Mouse (Mus musculus) intestine, embryonic 16.5 days (tissue): ENCODE data around the gene Nabp2. TPM values are rescaled to one million over a fixed set of nuclear protein-coding genes. Genes with fewer than 3 reads are reported as not detected.

ENCODE experiments used
- ATAC-seq: fragments of 200-750 bp; cut with Nextera tagmentation; 2 replicates; pipeline ENCODE4 v1.8.0; 2017; ENCODE audit warnings: moderate TSS enrichment, moderate library complexity
- H3K27ac ChIP-seq: fragments of 300-500 bp; sonication (generic); 2 replicates; pipeline ENCODE4 v1.5.1; 2014; ENCODE audit warnings: mild to moderate bottlenecking, low read length
- H3K27me3 ChIP-seq: fragments of 300-500 bp; sonication (generic); replicated peaks from 2 replicates; pipeline ENCODE4 v1.6.1; 2014; ENCODE audit warnings: low read length, control low read depth, mixed read lengths; ENCODE audit not compliant: control insufficient read depth, insufficient read depth
- H3K36me3 ChIP-seq: fragments of 300-500 bp; sonication (generic); 2 replicates; pipeline ENCODE4 v1.6.1; 2014; ENCODE audit warnings: low read length, control low read depth; ENCODE audit not compliant: control insufficient read depth, insufficient read depth
- H3K4me1 ChIP-seq: fragments of 300-500 bp; sonication (generic); 2 replicates; pipeline ENCODE4 v1.6.1; 2014; ENCODE audit warnings: low read length, control low read depth, mixed read lengths; ENCODE audit not compliant: control insufficient read depth, insufficient read depth
- H3K4me2 ChIP-seq: fragments of 300-500 bp; sonication (generic); 2 replicates; pipeline ENCODE4 v1.6.1; 2014; ENCODE audit warnings: low read depth, low read length, control low read depth
- H3K4me3 ChIP-seq: fragments of 300-500 bp; sonication (generic); 2 replicates; pipeline ENCODE4 v1.5.1; 2014; ENCODE audit warnings: mild to moderate bottlenecking, low read length
- H3K9ac ChIP-seq: fragments of 300-500 bp; sonication (generic); 2 replicates; pipeline ENCODE4 v1.6.1; 2014; ENCODE audit warnings: low read depth, low read length
- H3K9me3 ChIP-seq: fragments of 300-500 bp; sonication (generic); 2 replicates; pipeline ENCODE4 v1.6.1; 2016; ENCODE audit warnings: low read length, control low read depth; ENCODE audit not compliant: control insufficient read depth
- WGBS: fragments of 180-500 bp; shearing (Covaris S2); extraction: QIAGEN DNeasy Blood & Tissue Kit; methylation state at CpG from one replicate; pipeline ENCODE4 v1.1.7; 2014; 5-methylcytosine and 5-hydroxymethylcytosine counted together
- polyA plus RNA-seq: library from polyadenylated mRNA; unstranded; fragments of >200 nt; fragmentation: Nextera tagmentation; extraction: Ambion mirVana; gene quantifications from 2 replicates; pipeline ENCODE4 v1.2.1, GENCODE M21; 2015

The Nabp2 gene
- polyA plus RNA-seq, 1 experiment from 2014 or later, result 104 TPM

DNA sequence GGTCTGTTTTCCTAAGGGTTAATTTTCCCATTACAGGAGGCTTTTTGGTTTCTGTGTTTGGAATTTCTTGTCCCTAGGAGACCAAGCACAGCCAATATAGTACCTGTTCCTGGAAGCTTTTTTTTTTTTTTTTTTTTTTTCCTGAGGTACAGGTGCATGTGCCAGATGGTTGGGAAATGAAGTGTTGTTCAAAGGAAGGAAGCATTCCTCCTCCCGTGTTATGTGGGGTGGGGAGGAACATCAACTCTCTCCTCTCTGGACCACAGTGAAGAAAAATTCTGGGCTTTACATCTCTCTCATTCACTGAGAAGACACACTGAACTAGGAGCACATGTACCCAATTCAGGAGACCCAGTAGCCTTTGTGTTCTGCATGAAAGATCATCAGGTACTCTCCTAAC, 1.8 kb upstream of the Nabp2 start:
- H3K36me3 ChIP-seq, result peaks cover 4% of the 10 kb centered on the region; the same call in 1 of the 2 replicates
- H3K4me3 ChIP-seq, result peak overlapping the region; percentile 95; the same call in 1 of the 2 replicates

DNA sequence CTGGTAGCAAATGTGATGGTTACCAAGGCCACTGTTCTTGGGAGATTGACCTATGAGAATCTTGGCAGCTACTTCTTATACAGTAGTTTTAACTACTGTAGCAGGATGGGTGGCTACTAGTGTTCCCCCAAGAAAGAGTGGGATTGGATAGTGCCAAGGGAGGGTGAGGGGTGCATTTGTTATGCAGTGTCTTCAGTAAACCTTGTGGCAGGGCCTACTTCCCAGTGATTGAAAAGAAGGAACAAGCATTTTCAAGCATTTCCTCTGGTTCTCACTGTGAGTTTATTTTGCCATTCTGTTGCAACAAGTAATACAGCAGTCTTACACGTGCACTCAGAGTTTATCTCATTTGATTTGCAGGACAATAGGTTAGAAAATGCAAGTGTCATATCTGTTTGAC, 1.3 kb upstream of the Nabp2 start:
- Histone ChIP-seq H3K9me3 (no peaks in the 10 kb centered on the region), H3K36me3 (peaks cover 4% of the 10 kb centered on the region; the same call in 1 of the 2 replicates), H3K4me3 (peak overlapping the region; percentile 95), H3K27ac (peak overlapping the region; percentile 97), H3K27me3 (no peaks in the 10 kb centered on the region), H3K4me1 (peaks cover 38% of the 10 kb centered on the region), H3K4me2 (peak overlapping the region; percentile 93), H3K9ac (peak overlapping the region; percentile 92)
- ATAC-seq, result no peak
- 17% methylated on average over 1 of the region's 1 CpGs for WGBS

More for the DNA sequence above, 1.8 kb upstream of the Nabp2 start:
- H3K9ac ChIP-seq, result 0 out of 2 replicates have a peak overlapping the region, but pooled peaks have one; percentile 92
- H3K9me3 ChIP-seq, result no peaks in the 10 kb centered on the region
- no peak for ATAC-seq
- peaks cover 38% of the 10 kb centered on the region for H3K4me1 ChIP-seq
- H3K27ac ChIP-seq, result peak overlapping the region; percentile 76; the same call in 1 of the 2 replicates
- peak overlapping the region; percentile 93 for H3K4me2 ChIP-seq
- WGBS, result 52% methylated on average over 1 of the region's 1 CpGs
- no peaks in the 10 kb centered on the region for H3K27me3 ChIP-seq

DNA sequence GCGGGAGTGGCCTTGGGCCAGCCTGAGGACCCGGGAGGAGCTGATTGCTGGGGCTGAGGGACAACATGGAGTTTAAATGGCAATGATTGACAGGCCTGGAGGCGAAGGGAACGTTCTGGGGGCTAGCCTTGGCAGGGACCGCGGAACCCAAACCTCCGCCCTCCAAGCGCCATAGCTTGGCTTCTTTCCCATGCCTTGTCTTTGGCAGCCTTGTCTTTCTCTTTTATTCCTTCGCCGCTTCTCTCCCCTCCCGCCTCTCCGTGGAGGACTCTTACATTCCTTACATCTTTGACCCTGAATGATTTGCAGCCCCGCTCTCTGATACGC, 726 bp upstream of the Nabp2 start:
- peaks cover 4% of the 10 kb centered on the region; the same call in 1 of the 2 replicates for H3K36me3 ChIP-seq
- no peaks in the 10 kb centered on the region for H3K9me3 ChIP-seq
- H3K4me2 ChIP-seq, result peak overlapping the region; percentile 93
- peaks cover 38% of the 10 kb centered on the region for H3K4me1 ChIP-seq
- H3K27me3 ChIP-seq, result no peaks in the 10 kb centered on the region
- no peak for ATAC-seq
- 0% methylated on average over 13 of the region's 14 CpGs for WGBS
- H3K9ac ChIP-seq, result peak overlapping the region; percentile 92
- H3K27ac ChIP-seq, result peak overlapping the region; percentile 97
- peak overlapping the region; percentile 95 for H3K4me3 ChIP-seq

DNA sequence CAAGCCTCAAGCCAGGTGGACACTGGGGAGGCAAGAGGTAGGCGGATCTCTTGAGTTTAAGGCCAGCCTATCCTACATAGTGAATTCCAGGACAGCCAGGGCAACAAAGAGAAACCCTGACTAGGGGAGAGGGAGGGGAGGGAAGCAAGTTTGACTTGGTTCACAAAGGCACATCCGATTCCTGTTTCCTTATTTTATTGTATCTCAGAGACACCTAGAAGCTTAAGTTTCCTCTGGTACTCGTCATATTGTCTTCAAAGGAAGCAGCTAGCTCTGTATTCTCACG, 789 bp downstream of the Nabp2 start:
- Histone ChIP-seq H3K9ac (peak overlapping the region; percentile 92), H3K36me3 (no peaks in the 10 kb centered on the region; the same call in 1 of the 2 replicates), H3K4me2 (peak overlapping the region; percentile 93), H3K9me3 (no peaks in the 10 kb centered on the region), H3K4me3 (peak overlapping the region; percentile 95), H3K27me3 (no peaks in the 10 kb centered on the region), H3K27ac (peak overlapping the region; percentile 95), H3K4me1 (peaks cover 32% of the 10 kb centered on the region)
- ATAC-seq, result no peak
- 20% methylated on average over 4 of the region's 4 CpGs for WGBS

DNA sequence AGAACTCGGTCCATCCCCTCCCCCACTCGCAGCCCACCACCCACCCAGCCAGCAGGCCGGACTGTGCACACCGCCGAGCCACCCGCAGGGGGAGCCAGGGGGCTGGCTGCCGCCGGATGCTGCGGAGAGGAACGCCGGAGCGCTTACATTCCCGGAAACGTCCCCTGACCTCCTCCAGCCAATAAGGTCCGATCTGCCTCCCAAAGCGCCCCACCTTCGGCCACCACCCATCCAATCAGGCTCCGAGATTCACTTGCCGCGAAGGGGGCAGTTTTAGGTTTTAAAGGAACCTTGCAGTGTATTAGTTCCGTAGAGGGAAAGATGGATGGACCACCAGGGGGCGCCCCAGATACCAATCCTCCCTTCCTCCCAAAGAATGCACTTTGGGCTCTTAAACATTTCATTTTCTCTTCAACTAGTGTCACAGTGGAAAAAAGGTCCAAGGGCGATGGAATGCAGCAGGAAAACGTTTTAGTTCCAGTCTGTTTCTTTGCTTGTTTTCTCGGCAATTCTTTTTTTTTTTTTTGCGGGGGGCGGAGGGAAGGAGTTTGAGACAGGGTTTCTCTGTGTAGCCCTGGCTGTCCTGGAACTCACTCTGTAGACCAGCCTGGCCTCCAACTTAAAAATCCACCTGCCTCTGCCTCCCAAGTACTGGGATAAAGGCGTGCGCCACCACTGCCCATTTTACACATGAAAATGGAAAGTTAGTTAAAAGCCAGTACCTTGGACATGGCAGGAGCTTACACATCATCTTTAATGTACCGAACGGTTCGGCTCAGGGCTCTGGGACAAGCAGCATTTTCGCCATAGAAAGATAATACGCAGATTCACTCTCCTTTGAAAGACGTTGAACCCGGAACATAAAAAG, 1.4 kb downstream of the Nabp2 start:
- Histone ChIP-seq H3K4me2 (peak overlapping the region; percentile 95), H3K4me1 (peaks cover 32% of the 10 kb centered on the region), H3K27ac (peak overlapping the region; percentile 95), H3K4me3 (peak overlapping the region; percentile 95), H3K9me3 (no peaks in the 10 kb centered on the region), H3K27me3 (no peaks in the 10 kb centered on the region), H3K36me3 (no peaks in the 10 kb centered on the region; the same call in 1 of the 2 replicates), H3K9ac (peak overlapping the region; percentile 92)
- peak; percentile 90 for ATAC-seq
- WGBS, result 5% methylated on average over 36 of the region's 36 CpGs

DNA sequence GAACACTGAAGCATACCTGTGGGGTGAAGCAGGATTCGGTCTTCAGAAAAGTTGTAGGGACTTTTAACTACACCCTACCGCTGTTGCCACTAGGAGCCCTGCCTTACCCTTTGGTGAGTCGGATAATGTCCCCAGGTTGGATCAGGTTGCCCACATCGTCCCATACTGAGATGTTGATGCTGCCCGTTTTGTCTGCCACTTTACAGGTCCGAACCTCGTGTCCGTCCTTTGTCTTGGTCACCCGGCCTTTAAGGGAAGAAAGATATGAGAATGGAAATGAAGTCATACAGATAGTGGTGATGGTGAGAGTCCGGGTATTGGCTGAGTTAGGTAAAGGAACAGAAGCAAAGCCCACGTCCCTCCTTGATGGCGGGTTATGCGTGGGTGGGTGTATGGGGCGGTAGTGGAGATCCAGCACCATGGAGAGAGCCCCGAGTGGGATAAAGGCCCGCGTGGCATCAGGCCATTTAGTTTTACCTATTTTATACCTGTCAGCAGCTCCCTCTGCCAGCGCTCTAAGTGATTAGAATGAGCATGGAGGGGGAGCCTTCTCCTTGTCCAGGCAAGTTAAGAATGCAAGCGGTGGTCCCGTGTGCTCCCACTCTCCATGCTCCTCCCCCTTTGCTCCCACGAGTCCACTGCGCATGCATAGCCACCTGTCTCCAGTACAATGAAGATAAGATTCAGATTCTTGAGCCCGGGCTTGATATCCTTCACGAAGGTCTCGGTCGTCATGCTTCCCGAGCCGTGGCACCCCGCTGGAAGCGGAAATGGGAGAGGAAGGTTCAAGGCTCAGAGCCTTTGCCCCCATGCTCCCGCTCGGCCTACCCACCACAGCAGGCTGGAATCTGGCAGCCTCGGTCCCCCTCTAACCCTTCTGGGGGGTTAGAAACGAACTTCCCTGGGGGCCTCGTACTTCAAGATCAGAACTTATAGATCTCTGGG, 2.4 kb downstream of the Nabp2 start:
- H3K4me1 ChIP-seq, result peaks cover 27% of the 10 kb centered on the region
- H3K27me3 ChIP-seq, result no peaks in the 10 kb centered on the region
- H3K27ac ChIP-seq, result peak overlapping the region; percentile 80
- peak overlapping the region; percentile 86 for H3K9ac ChIP-seq
- 18% methylated on average over 35 of the region's 35 CpGs for WGBS
- H3K36me3 ChIP-seq, result no peaks in the 10 kb centered on the region; the same call in 1 of the 2 replicates
- peak; percentile 1; the same call in 1 of the 2 replicates for ATAC-seq
- H3K4me3 ChIP-seq, result peak overlapping the region; percentile 95
- H3K4me2 ChIP-seq, result peak overlapping the region; percentile 95
- no peaks in the 10 kb centered on the region for H3K9me3 ChIP-seq

DNA sequence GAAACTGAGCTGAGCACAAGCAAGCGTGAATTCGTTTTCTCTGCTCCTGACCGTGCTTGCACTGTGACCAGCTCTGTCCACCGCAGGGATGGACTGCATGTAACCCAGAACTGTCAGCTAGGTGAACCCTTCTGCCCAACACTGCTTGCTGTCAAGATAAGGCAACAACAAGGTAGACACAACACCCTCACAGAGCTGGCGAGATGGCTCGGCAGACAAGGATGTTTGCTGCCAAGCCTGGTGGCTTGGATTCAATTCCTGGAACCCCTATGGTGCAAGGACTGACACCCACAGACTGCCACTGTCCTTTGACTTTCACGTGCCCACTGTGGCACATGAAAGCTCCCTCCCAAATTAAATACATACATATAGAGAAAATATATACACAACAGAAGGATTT, 7.4 kb downstream of the Nabp2 start:
- WGBS, result 88% methylated on average over 7 of the region's 7 CpGs
- H3K4me1 ChIP-seq, result peaks cover 20% of the 10 kb centered on the region
- H3K9ac ChIP-seq, result no peak overlapping the region

DNA sequence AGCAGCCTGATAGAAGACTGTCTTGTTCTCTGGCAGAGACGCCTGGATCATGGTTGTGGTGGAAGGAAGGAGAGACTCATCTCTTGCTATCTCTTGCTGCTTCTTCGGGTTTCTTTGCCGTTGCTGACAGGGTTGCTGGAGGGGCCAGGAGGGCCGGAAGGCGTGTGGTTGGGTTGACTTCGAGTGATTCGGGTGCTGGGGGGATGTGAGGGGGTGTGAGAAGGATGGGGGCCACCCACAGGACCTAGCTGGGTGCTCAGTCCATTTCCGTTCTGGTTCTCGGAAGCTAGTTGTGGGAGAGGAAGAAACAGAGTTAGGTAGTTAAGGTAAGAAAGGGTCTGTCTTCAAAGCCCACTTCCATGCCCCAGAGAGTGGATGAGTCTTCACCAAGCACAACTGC, 9.7 kb downstream of the Nabp2 start:
- H3K27me3 ChIP-seq, result no peaks in the 10 kb centered on the region
- WGBS, result 71% methylated on average over 9 of the region's 9 CpGs
- H3K4me2 ChIP-seq, result no peak overlapping the region
- no peak overlapping the region; the same call in 1 of the 2 replicates for H3K4me3 ChIP-seq
- no peaks in the 10 kb centered on the region; the same call in 1 of the 2 replicates for H3K36me3 ChIP-seq
- H3K4me1 ChIP-seq, result peaks cover 27% of the 10 kb centered on the region
- no peak overlapping the region for H3K9ac ChIP-seq
- no peak for ATAC-seq
- no peak overlapping the region for H3K27ac ChIP-seq
- no peaks in the 10 kb centered on the region for H3K9me3 ChIP-seq

More for the DNA sequence above, 7.4 kb downstream of the Nabp2 start:
- Histone ChIP-seq H3K27me3 (no peaks in the 10 kb centered on the region), H3K27ac (no peak overlapping the region), H3K4me2 (no peak overlapping the region), H3K36me3 (no peaks in the 10 kb centered on the region; the same call in 1 of the 2 replicates), H3K9me3 (no peaks in the 10 kb centered on the region), H3K4me3 (no peak overlapping the region)
- ATAC-seq, result no peak

DNA sequence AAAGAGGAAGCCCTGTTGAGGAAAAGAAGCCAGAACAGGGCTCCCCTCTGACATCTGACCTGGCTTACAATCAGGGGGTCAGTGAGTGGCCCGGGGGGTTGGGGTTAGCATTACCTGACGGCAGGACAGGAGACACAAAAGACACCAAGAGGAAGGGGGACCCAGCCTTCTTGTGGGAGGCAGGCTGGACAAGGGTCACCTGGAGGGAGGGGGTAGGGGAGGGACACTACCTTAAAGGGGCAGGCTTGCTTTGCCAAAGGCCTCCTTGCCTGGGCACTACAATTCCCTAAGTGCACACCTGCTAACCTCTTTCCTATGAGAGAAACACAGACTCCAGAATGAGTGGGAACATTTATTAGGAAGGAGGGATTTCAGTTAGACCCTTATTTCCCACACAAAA, 10.2 kb downstream of the Nabp2 start, which contains the start of gene Slc39a5:
Gene Slc39a5 (minus strand): TSS at position 174 of the 400 bp plus-strand sequence.
- H3K36me3 ChIP-seq, result no peaks in the 10 kb centered on the region; the same call in 1 of the 2 replicates
- H3K9me3 ChIP-seq, result no peaks in the 10 kb centered on the region
- 13% methylated on average over 2 of the region's 2 CpGs for WGBS
- peak within 1 kb of the TSS; percentile 85 for H3K27ac ChIP-seq
- peak within 1 kb of the TSS; percentile 63 for H3K9ac ChIP-seq
- ATAC-seq, result peak; percentile 60
- H3K4me3 ChIP-seq, result peak within 1 kb of the TSS; percentile 52
- H3K4me2 ChIP-seq, result peak within 1 kb of the TSS; percentile 53
- peaks cover 31% of the 10 kb centered on the region for H3K4me1 ChIP-seq
- H3K27me3 ChIP-seq, result no peaks in the 10 kb centered on the region
